Mouse (Mus musculus): ENCODE measurements around the gene E130114P18Rik. TPM values are rescaled to one million over a fixed set of nuclear protein-coding genes. Genes with fewer than 3 reads are reported as not detected.

Gene E130114P18Rik
- polyA plus RNA-seq, 1 experiment from 2014 or later, result 21.3 TPM

GRCm38 (mm10) chr4:97528517-97528916 is 249.4 kb downstream of the E130114P18Rik start:
- no peaks in the 10 kb centered on the region for H3K4me1 ChIP-seq
- no peaks in the 10 kb centered on the region for H3K9me3 ChIP-seq
- no peak overlapping the region for H3K27ac ChIP-seq
- no peaks in the 10 kb centered on the region for H3K36me3 ChIP-seq (replicated peaks)
- no peaks in the 10 kb centered on the region for H3K27me3 ChIP-seq (ENCODE audit: poor library complexity, severe bottlenecking)
- no peak overlapping the region for H3K4me3 ChIP-seq
- 82% methylated on average over 2 of the region's 2 CpGs for WGBS
- no peak for DNase-seq (ENCODE audit: extremely low spot score, low spot score)

Other genes starting within 250 kb of the E130114P18Rik start
- 10.9 and 17.6 TPM in 2 replicates for gene Nfia, start 5.3 kb downstream of the E130114P18Rik start, polyA plus RNA-seq (2016; fragmentation: Nextera tagmentation; extraction: Ambion mirVana)

Measured in forebrain, embryonic 10.5 days (tissue).